27 mouse cellular contexts compared by ENCODE assay signal in the genomic region with DNA sequence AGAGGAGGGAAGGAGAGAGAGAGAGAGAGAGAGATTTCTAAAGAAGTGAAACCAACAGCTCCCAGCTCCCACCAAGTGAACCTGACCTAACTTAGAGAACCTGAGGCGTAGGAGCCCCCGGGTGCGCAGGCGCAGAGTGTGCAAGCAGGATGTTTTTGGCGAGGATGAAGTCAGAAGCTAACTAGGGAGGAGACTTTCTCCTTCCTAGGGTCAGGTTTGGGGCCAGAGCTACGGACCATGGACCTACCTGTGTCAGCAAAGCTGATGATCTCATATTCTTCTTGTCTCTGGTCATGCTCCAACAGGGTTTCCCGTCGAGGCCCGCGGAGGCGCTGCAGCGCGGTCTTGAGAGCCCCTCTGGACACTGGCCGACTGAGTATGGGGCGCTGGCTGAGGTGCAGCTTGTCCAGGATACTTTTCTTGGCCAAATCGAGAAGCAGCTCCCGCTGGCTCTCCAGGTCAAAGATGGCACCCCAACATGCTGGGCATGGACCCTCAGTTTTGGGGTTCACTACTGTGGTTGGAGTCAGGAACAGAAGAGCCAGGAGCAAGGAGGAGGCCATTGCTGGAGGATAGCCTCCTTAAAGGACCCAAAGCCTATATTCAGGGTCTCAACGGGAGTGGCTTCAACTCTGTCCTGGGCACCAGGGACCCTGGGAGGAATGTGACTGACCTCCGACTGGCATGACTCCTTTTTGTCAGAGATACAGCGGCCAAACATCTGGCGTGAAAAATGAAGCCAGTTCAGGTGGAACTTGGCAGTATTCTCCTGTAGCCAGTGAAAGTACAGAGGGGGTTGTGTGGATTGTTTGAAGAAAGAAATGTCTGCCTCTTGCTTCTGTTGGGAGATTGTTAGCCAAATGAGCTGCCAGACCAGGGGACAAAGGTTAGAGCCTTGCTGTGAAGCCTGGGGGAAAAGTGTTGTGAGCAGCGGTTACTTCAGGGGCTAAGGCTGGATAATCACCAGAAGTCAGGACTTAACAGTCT. TPM values are rescaled to one million over a fixed set of nuclear protein-coding genes. Genes with fewer than 3 reads are reported as not detected.
DNase-seq lines count a peak whose midpoint lies in the region; ATAC-seq lines count a peak whose summit lies in the region.
"Had no signal": no experiment of that assay in that cellular context is flagged by ENCODE, and none has a peak within 500 bp of the region (broad histone marks: within the 10 kb centered on the region; RNA-seq: fewer than 3 reads in every experiment).

A gene (minus strand): TSS at position 598 of the 987 bp plus-strand sequence.

- WGBS in intestine, embryonic 15.5 days, result 75% methylated on average over 22 of the region's 22 CpGs
- WGBS in intestine, embryonic 16.5 days, result 73% methylated on average over 22 of the region's 22 CpGs
- 74% methylated on average over 22 of the region's 22 CpGs for WGBS in midbrain, embryonic 11.5 days
- WGBS in midbrain, embryonic 16.5 days, result 77% methylated on average over 22 of the region's 22 CpGs
- WGBS in liver, embryonic 13.5 days (ENCODE audit: insufficient replicate concordance), result 63% methylated on average over 22 of the region's 22 CpGs
- 71% methylated on average over 22 of the region's 22 CpGs for WGBS in hindbrain, embryonic 16.5 days

- H3K4me3 ChIP-seq in intestine, embryonic 15.5 days (replicated peaks), result no peak within 1 kb of the TSS
- no peak within 1 kb of the TSS for H3K4me3 ChIP-seq in intestine, embryonic 16.5 days (ENCODE audit: low read length)
- H3K4me3 ChIP-seq in midbrain, embryonic 11.5 days (ENCODE audit: low read depth, low read length), result no peak within 1 kb of the TSS
- H3K4me3 ChIP-seq in midbrain, embryonic 16.5 days (ENCODE audit: low read depth, low read length), result no peak within 1 kb of the TSS
- no peak within 1 kb of the TSS for H3K4me3 ChIP-seq in liver, embryonic 13.5 days (replicated peaks)
- H3K4me3 ChIP-seq in hindbrain, embryonic 16.5 days (ENCODE audit: low read length), result no peak within 1 kb of the TSS
- H3K4me3 ChIP-seq: hindbrain, embryonic 10.5 days; limb, embryonic 12.5 days; lung, embryonic 15.5 days; midbrain, embryonic 10.5 days had no signal

- H3K36me3 ChIP-seq in intestine, embryonic 15.5 days, result no peaks in the 10 kb centered on the region
- H3K36me3 ChIP-seq in intestine, embryonic 16.5 days (ENCODE audit: control insufficient read depth, insufficient read depth, low read length), result no peaks in the 10 kb centered on the region
- H3K36me3 ChIP-seq in midbrain, embryonic 11.5 days (ENCODE audit: control insufficient read depth, insufficient read depth, low read length), result no peaks in the 10 kb centered on the region
- no peaks in the 10 kb centered on the region for H3K36me3 ChIP-seq in midbrain, embryonic 16.5 days (ENCODE audit: control insufficient read depth, insufficient read depth, low read length)
- no peaks in the 10 kb centered on the region for H3K36me3 ChIP-seq in liver, embryonic 13.5 days
- H3K36me3 ChIP-seq in hindbrain, embryonic 16.5 days (ENCODE audit: control insufficient read depth, insufficient read depth, low read length), result no peaks in the 10 kb centered on the region
- H3K36me3 ChIP-seq: hindbrain, embryonic 10.5 days; limb, embryonic 12.5 days; lung, embryonic 15.5 days; midbrain, embryonic 10.5 days had no signal

- 0 out of 2 replicates have a peak, but pooled peaks have one; percentile 20 for ATAC-seq in intestine, embryonic 15.5 days
- ATAC-seq in intestine, embryonic 16.5 days, result no peak
- no peak for ATAC-seq in midbrain, embryonic 11.5 days (ENCODE audit: low FRiP score)
- ATAC-seq in midbrain, embryonic 16.5 days, result no peak
- 0 out of 2 replicates have a peak, but pooled peaks have one; percentile 25 for ATAC-seq in liver, embryonic 13.5 days (ENCODE audit: low read depth)
- no peak for ATAC-seq in hindbrain, embryonic 16.5 days
- ATAC-seq: forebrain, postnatal 0 days had no signal

- H3K4me1 ChIP-seq in intestine, embryonic 15.5 days (replicated peaks), result no peaks in the 10 kb centered on the region
- no peaks in the 10 kb centered on the region for H3K4me1 ChIP-seq in intestine, embryonic 16.5 days (ENCODE audit: control insufficient read depth, insufficient read depth, low read length)
- no peaks in the 10 kb centered on the region for H3K4me1 ChIP-seq in midbrain, embryonic 11.5 days (ENCODE audit: control insufficient read depth, insufficient read depth, low read length)
- H3K4me1 ChIP-seq in midbrain, embryonic 16.5 days (ENCODE audit: control insufficient read depth, insufficient read depth, low read length), result no peaks in the 10 kb centered on the region
- 0 out of 2 replicates have a peak, but pooled peaks cover 3% of the 10 kb centered on the region for H3K4me1 ChIP-seq in liver, embryonic 13.5 days (replicated peaks)
- H3K4me1 ChIP-seq in hindbrain, embryonic 16.5 days (ENCODE audit: control insufficient read depth, insufficient read depth, low read depth, low read length), result no peaks in the 10 kb centered on the region
- H3K4me1 ChIP-seq: lung, embryonic 15.5 days had no signal

- peak; percentile 65 for DNase-seq in midbrain, embryonic 11.5 days (ENCODE audit: low spot score, missing footprints)
- no peak for DNase-seq in liver, embryonic 13.5 days
- peak; percentile 77 for DNase-seq in yolk sac, embryonic 10.5 days (ENCODE audit: low spot score)
- no peak for DNase-seq in right cerebral cortex, postnatal 10 days (ENCODE audit: low spot score in 2 of 2)
- DNase-seq: adrenal gland, postnatal 25 days; cerebellum, adult 11-12 months; cerebellum, postnatal 14 days; embryo, embryonic 11 days; forebrain, postnatal 0 days; gastrocnemius, postnatal 36 days; layer of hippocampus, adult 9-11 months; lung, postnatal 4 days; right cerebral cortex, adult 18-20 months had no signal

- no peaks in the 10 kb centered on the region for H3K27me3 ChIP-seq in intestine, embryonic 15.5 days (replicated peaks)
- no peaks in the 10 kb centered on the region for H3K27me3 ChIP-seq in intestine, embryonic 16.5 days (replicated peaks; ENCODE audit: control insufficient read depth, insufficient read depth, low read length)
- H3K27me3 ChIP-seq in midbrain, embryonic 11.5 days (ENCODE audit: control insufficient read depth, insufficient read depth, low read length), result no peaks in the 10 kb centered on the region
- no peaks in the 10 kb centered on the region for H3K27me3 ChIP-seq in midbrain, embryonic 16.5 days (ENCODE audit: control insufficient read depth, insufficient read depth, low read depth, low read length)
- no peaks in the 10 kb centered on the region for H3K27me3 ChIP-seq in liver, embryonic 13.5 days
- H3K27me3 ChIP-seq in hindbrain, embryonic 16.5 days (replicated peaks; ENCODE audit: control insufficient read depth, insufficient read depth, low read length), result no peaks in the 10 kb centered on the region
- H3K27me3 ChIP-seq: limb, embryonic 12.5 days; lung, embryonic 15.5 days had no signal

- no peak within 1 kb of the TSS for H3K9ac ChIP-seq in intestine, embryonic 15.5 days
- no peak within 1 kb of the TSS for H3K9ac ChIP-seq in intestine, embryonic 16.5 days (ENCODE audit: low read depth, low read length)
- no peak within 1 kb of the TSS for H3K9ac ChIP-seq in midbrain, embryonic 11.5 days (ENCODE audit: low read length)
- no peak within 1 kb of the TSS for H3K9ac ChIP-seq in midbrain, embryonic 16.5 days (ENCODE audit: low read depth, low read length)
- H3K9ac ChIP-seq in liver, embryonic 13.5 days, result 0 out of 2 replicates have a peak within 1 kb of the TSS, but pooled peaks have one; percentile 1
- no peak within 1 kb of the TSS for H3K9ac ChIP-seq in hindbrain, embryonic 16.5 days (ENCODE audit: low read depth, low read length)
- H3K9ac ChIP-seq: forebrain, postnatal 0 days; limb, embryonic 12.5 days; lung, embryonic 15.5 days had no signal

- H3K9me3 ChIP-seq in intestine, embryonic 15.5 days, result no peaks in the 10 kb centered on the region
- H3K9me3 ChIP-seq in intestine, embryonic 16.5 days (ENCODE audit: control insufficient read depth, low read length), result no peaks in the 10 kb centered on the region
- H3K9me3 ChIP-seq in midbrain, embryonic 11.5 days (ENCODE audit: control insufficient read depth, low read length), result no peaks in the 10 kb centered on the region
- no peaks in the 10 kb centered on the region for H3K9me3 ChIP-seq in midbrain, embryonic 16.5 days (replicated peaks; ENCODE audit: control insufficient read depth, low read length, poor library complexity, severe bottlenecking)
- H3K9me3 ChIP-seq in liver, embryonic 13.5 days (replicated peaks), result no peaks in the 10 kb centered on the region
- H3K9me3 ChIP-seq in hindbrain, embryonic 16.5 days (ENCODE audit: control insufficient read depth, low read length), result no peaks in the 10 kb centered on the region
- H3K9me3 ChIP-seq: hindbrain, embryonic 10.5 days; lung, embryonic 15.5 days; midbrain, embryonic 10.5 days had no signal

- no peak within 1 kb of the TSS for H3K27ac ChIP-seq in intestine, embryonic 15.5 days
- H3K27ac ChIP-seq in intestine, embryonic 16.5 days (ENCODE audit: low read length), result no peak within 1 kb of the TSS
- no peak within 1 kb of the TSS for H3K27ac ChIP-seq in midbrain, embryonic 11.5 days (ENCODE audit: low read depth, low read length)
- no peak within 1 kb of the TSS for H3K27ac ChIP-seq in midbrain, embryonic 16.5 days (ENCODE audit: low read length)
- peak within 1 kb of the TSS; percentile 74 for H3K27ac ChIP-seq in liver, embryonic 13.5 days
- no peak within 1 kb of the TSS for H3K27ac ChIP-seq in hindbrain, embryonic 16.5 days (ENCODE audit: low read depth, low read length)
- H3K27ac ChIP-seq: hindbrain, embryonic 10.5 days; limb, embryonic 12.5 days; lung, embryonic 15.5 days; midbrain, embryonic 10.5 days had no signal

- no peak within 1 kb of the TSS for H3K4me2 ChIP-seq in intestine, embryonic 15.5 days (replicated peaks)
- no peak within 1 kb of the TSS for H3K4me2 ChIP-seq in intestine, embryonic 16.5 days (ENCODE audit: low read depth, low read length)
- H3K4me2 ChIP-seq in midbrain, embryonic 11.5 days, result no peak within 1 kb of the TSS
- H3K4me2 ChIP-seq in midbrain, embryonic 16.5 days (ENCODE audit: low read length), result no peak within 1 kb of the TSS
- H3K4me2 ChIP-seq in liver, embryonic 13.5 days, result peak within 1 kb of the TSS; percentile 17; the same call in 1 of the 2 replicates
- no peak within 1 kb of the TSS for H3K4me2 ChIP-seq in hindbrain, embryonic 16.5 days (ENCODE audit: low read length)
- H3K4me2 ChIP-seq: limb, embryonic 12.5 days; lung, embryonic 15.5 days had no signal

RNA-seq across cellular contexts. Expression of the gene that starts here (rescaled TPM):
- 0.18 TPM in 1 of 2 replicates, not detected in the other for polyA plus RNA-seq in intestine, embryonic 15.5 days (2015; fragmentation: Nextera tagmentation; extraction: Ambion mirVana)
- not detected in 2 replicates for polyA plus RNA-seq in intestine, embryonic 16.5 days (2015; fragmentation: Nextera tagmentation; extraction: Ambion mirVana)
- polyA plus RNA-seq in midbrain, embryonic 11.5 days (2014; fragmentation: Nextera tagmentation; extraction: Ambion mirVana), result not detected in 2 replicates
- polyA plus RNA-seq in midbrain, embryonic 16.5 days (2015; fragmentation: Nextera tagmentation; extraction: Ambion mirVana), result 0.15 TPM in 1 of 2 replicates, not detected in the other
- polyA plus RNA-seq in liver, embryonic 13.5 days (2015; fragmentation: Nextera tagmentation; extraction: Ambion mirVana), result 1.6 and 2.0 TPM in 2 replicates
- polyA plus RNA-seq in hindbrain, embryonic 16.5 days (2015; fragmentation: Nextera tagmentation; extraction: Ambion mirVana), result not detected in 2 replicates
- polyA plus RNA-seq: embryonic facial prominence, embryonic 14.5 days; forebrain, postnatal 0 days; heart, embryonic 16.5 days; limb, embryonic 12.5 days; midbrain, embryonic 10.5 days; neural tube, embryonic 11.5 days; small intestine, adult 2 months; thymus, postnatal 0 days; urinary bladder, adult 2 months had no signal

Comparison
In these comparisons a context has a peak if more than half of its experiments do, and no peak if none do; other contexts are left out.
1. Peak in ATAC-seq in intestine, embryonic 15.5 days; RNA of the gene not detected or under 1 TPM.
2. Peak in DNase-seq in midbrain, embryonic 11.5 days; RNA of the gene not detected or under 1 TPM.